Mouse (Mus musculus) C2C12 (cell line): ENCODE results near the gene Fxr1.

Experiments used
- CEBPB ChIP-seq: IDR thresholded peaks from one replicate; pipeline ENCODE4 v1.6.1; 2011; ENCODE audit warnings: low read depth, mild to moderate bottlenecking, control low read depth, moderate library complexity
- CTCF ChIP-seq: IDR thresholded peaks from one replicate; pipeline ENCODE4 v1.5.1; 2011; ENCODE audit not compliant: control insufficient read depth, insufficient read depth, insufficient read length

GRCm38 (mm10) chr3:34030601-34031000, 10.9 kb downstream of the Fxr1 start:
- TF ChIP-seq CTCF (no peak), CEBPB (no peak)
